Mouse (Mus musculus): ENCODE data around the gene Itgb4. TPM values are rescaled to one million over a fixed set of nuclear protein-coding genes. Genes with fewer than 3 reads are reported as not detected.
"Not testable (repeated sequence)": the region's sequence is repeated elsewhere in the genome, so short reads cannot be mapped to it uniquely, and the experiment has no call there.

The Itgb4 gene
- polyA plus RNA-seq, 1 experiment from 2014 or later = not detected

- 96% methylated on average over 11 of the region's 11 CpGs for WGBS (ENCODE audit: missing documents)
- H3K4me3 ChIP-seq (ENCODE audit: inconsistent target) = no peak overlapping the region
- no peaks in the 10 kb centered on the region for H3K79me2 ChIP-seq (ENCODE audit: inconsistent target)
- H3K27ac ChIP-seq = no peak overlapping the region
- H3K36me3 ChIP-seq (ENCODE audit: inconsistent target) = no peaks in the 10 kb centered on the region; the same call in 1 of the 2 replicates
Observed at GRCm38 (mm10) chr11:116009661-116010060, 35.2 kb downstream of the Itgb4 start.

- 89% methylated on average over 7 of the region's 8 CpGs for WGBS (ENCODE audit: missing documents)
- no peaks in the 10 kb centered on the region; the same call in 1 of the 2 replicates for H3K36me3 ChIP-seq (ENCODE audit: inconsistent target)
- H3K4me3 ChIP-seq (ENCODE audit: inconsistent target) = no peak overlapping the region
Observed at GRCm38 (mm10) chr11:116010146-116010545, 35.6 kb downstream of the Itgb4 start.

GRCm38 (mm10) chr11:116010948-116011347 is 36.4 kb downstream of the Itgb4 start:
- 96% methylated on average over 4 of the region's 5 CpGs for WGBS (ENCODE audit: missing documents)
- H3K27ac ChIP-seq = no peak overlapping the region
- H3K36me3 ChIP-seq (ENCODE audit: inconsistent target) = no peaks in the 10 kb centered on the region; the same call in 1 of the 2 replicates
- no peaks in the 10 kb centered on the region for H3K79me2 ChIP-seq (ENCODE audit: inconsistent target)
- H3K4me3 ChIP-seq (ENCODE audit: inconsistent target) = no peak overlapping the region

More at GRCm38 (mm10) chr11:116010146-116010545, 35.6 kb downstream of the Itgb4 start:
- no peak overlapping the region for H3K27ac ChIP-seq
- H3K79me2 ChIP-seq (ENCODE audit: inconsistent target) = no peaks in the 10 kb centered on the region

- Histone ChIP-seq H3K4me3 (ENCODE audit: inconsistent target) (peak overlapping the region; percentile 46), H3K36me3 (ENCODE audit: inconsistent target) (no peaks in the 10 kb centered on the region; the same call in 1 of the 2 replicates), H3K27ac (no peak overlapping the region; the same call in 1 of the 2 replicates), H3K79me2 (ENCODE audit: inconsistent target) (no peaks in the 10 kb centered on the region)
- WGBS (ENCODE audit: missing documents) = 51% methylated on average over 12 of the region's 14 CpGs
Observed at GRCm38 (mm10) chr11:116011529-116012261, 37.2 kb downstream of the Itgb4 start.

DNA sequence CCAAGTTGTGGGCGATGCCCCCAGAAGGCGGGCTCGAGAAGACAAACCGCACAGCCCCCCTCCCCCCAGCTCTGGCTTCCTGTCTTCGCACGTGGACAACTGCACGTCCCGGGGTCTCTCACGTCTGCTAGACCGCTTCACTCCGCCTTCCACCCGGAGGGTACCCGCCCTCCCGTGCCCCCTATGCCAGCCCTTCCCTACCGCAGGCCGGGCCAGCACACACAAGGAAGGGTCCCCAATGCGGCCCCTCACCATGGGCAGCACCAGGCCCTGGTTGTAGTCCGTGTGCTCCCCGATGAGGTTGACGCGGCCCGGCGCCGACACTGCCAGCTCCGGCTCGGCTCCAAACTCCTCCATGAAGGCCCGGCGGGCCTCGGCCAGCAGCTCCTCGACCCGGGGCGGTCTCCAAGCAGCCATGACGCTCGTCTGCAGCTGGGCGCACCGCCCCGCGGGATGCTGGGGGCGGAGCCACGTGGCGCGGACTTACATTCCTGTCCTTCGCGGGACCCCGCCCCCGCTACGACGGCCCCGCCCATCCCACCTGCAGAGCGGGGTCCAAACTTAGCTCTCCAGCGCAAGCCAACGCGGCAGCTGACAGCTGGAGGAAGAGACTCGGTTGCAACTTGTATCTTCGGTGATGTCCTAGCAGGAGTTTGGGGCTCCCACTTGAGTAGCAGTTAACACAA is 37.9 kb downstream of the Itgb4 start, which contains the start of gene Galk1:
Gene Galk1, minus strand, starts transcription at position 458 of the 686 bp plus-strand sequence.
- Histone ChIP-seq H3K4me3 (ENCODE audit: inconsistent target) (peak within 1 kb of the TSS; percentile 46), H3K27ac (no peak within 1 kb of the TSS; the same call in 1 of the 2 replicates), H3K36me3 (ENCODE audit: inconsistent target) (no peaks in the 10 kb centered on the region; the same call in 1 of the 2 replicates), H3K79me2 (ENCODE audit: inconsistent target) (no peaks in the 10 kb centered on the region)
- WGBS (ENCODE audit: missing documents) = 2% methylated on average over 32 of the region's 55 CpGs

DNA sequence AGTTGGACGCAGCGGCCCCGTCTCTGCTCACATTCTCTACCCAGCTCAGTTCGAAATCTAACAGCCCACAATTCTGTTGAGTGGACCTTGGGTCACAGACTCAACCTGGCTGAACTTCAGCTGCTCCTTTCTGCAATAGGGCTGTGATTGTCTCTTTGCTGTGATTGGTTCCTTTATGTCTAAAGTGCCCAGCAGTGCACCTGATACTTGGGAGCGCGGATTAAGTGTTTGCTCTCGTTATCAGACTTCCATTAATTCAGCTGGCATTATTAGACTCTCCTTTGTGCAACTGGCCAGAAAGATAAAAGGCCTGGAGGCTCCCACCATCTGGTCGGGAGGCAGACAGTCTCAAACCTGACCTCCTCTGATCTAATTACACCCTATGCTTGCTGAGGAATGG is 40.3 kb downstream of the Itgb4 start:
- Histone ChIP-seq H3K4me3 (ENCODE audit: inconsistent target) (no peak overlapping the region), H3K36me3 (ENCODE audit: inconsistent target) (no peaks in the 10 kb centered on the region), H3K27ac (no peak overlapping the region), H3K79me2 (ENCODE audit: inconsistent target) (no peaks in the 10 kb centered on the region)
- WGBS (ENCODE audit: missing documents) = 93% methylated on average over 8 of the region's 8 CpGs

DNA sequence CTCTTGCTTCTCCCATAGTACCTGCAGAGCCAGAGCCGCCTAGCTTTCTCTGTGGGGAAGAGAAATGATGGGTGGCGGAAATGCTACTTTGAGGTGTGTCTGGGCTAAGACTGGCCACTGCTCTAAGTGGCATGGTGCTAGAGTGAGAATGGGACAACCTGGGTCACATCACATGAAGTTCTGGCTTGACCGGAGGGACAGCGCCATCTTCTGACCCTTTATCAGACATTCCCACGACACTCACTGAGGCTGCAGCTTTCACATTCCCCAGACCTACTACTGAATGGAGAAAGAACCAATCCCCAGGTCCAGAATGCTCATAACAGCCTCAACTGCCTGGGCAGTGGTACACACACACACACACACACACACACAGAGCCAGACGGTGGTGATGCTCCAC is 43.6 kb downstream of the Itgb4 start:
- no peaks in the 10 kb centered on the region for H3K36me3 ChIP-seq (ENCODE audit: inconsistent target)
- H3K4me3 ChIP-seq (ENCODE audit: inconsistent target) = no peak overlapping the region
- peaks cover 10% of the 10 kb centered on the region for H3K79me2 ChIP-seq (ENCODE audit: inconsistent target)
- H3K27ac ChIP-seq = no peak overlapping the region
- WGBS (ENCODE audit: missing documents) = 47% methylated on average over 5 of the region's 6 CpGs

GRCm38 (mm10) chr11:116018867-116019266 is 44.4 kb downstream of the Itgb4 start:
- H3K27ac ChIP-seq; H3K36me3 ChIP-seq (ENCODE audit: inconsistent target); H3K4me3 ChIP-seq (ENCODE audit: inconsistent target): not testable (repeated sequence)
- peaks cover 18% of the 10 kb centered on the region for H3K79me2 ChIP-seq (ENCODE audit: inconsistent target)
- WGBS (ENCODE audit: missing documents) = 98% methylated on average over 4 of the region's 4 CpGs

DNA sequence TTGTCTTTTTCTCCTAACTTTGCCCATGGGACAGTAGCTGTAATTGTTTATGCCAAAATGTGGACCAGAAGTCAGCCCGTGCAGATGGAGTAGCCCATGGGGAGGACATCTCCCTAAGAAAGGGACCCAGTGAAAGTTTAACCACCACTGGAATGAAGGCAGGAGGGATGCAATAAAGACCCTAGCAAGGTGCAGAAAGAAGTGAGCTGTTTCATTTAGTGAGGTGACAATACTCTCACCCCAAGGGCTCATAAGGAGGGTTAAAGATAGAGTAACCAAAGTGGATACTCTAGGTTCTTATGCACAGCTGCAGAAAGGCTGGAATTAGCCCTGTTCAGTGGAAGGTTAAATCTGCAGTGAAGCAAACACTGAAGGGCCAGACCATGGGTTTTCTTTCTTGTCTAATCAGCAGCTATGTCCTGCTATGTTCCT is 44.9 kb downstream of the Itgb4 start:
- H3K79me2 ChIP-seq (ENCODE audit: inconsistent target) = peaks cover 18% of the 10 kb centered on the region
- H3K4me3 ChIP-seq (ENCODE audit: inconsistent target) = no peak overlapping the region
- 92% methylated on average over 1 of the region's 1 CpGs for WGBS (ENCODE audit: missing documents)
- no peaks in the 10 kb centered on the region for H3K36me3 ChIP-seq (ENCODE audit: inconsistent target)
- H3K27ac ChIP-seq = no peak overlapping the region

DNA sequence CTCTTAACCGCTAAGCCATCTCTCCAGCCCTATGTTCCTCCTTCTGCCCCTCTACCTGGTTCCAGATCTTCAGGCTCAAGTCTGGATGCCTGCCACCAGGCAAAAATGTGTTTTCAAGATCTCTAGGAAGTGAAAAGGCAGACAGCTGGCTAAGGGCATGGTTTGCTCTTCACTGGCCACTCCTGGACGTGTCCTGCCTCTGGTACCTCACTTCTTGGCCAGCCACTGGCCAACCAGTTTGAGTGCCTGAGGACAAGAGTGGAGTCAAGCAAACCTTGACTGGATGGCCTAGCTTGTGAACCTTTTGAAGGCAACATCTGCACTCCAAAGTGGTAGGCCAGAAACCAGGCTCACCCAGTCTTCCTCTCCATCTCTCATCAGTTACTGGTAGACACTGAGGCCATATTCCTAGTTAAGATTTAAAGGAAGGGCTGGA is 45.5 kb downstream of the Itgb4 start:
- no peak overlapping the region for H3K27ac ChIP-seq

DNA sequence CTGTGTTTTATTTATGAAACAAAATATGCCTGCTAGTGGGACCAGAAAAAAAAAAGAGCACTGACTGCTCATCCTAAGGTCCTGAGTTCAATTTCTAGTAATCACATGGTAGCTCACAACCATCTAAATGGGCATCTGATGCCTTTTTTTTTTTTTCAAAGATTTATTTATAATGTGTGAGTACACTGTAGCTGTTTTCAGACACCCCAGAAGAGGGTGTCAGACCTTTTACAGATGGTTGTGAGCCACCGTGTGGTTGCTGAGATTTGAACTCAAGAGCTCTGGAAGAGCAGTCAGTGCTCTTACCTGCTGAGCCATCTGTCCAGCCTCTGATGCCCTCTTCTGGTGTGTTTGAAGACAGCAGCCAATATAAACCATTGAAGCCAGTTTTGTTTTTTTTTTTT is 46.0 kb downstream of the Itgb4 start:
- H3K4me3 ChIP-seq (ENCODE audit: inconsistent target) = no peak overlapping the region
- H3K79me2 ChIP-seq (ENCODE audit: inconsistent target) = peaks cover 27% of the 10 kb centered on the region
- H3K36me3 ChIP-seq (ENCODE audit: inconsistent target) = no peaks in the 10 kb centered on the region
- H3K27ac ChIP-seq = no peak overlapping the region
- 50% methylated on average over 1 of the region's 1 CpGs for WGBS (ENCODE audit: missing documents)

More for the DNA sequence above, 45.5 kb downstream of the Itgb4 start:
- 95% methylated on average over 2 of the region's 2 CpGs for WGBS (ENCODE audit: missing documents)
- peaks cover 22% of the 10 kb centered on the region for H3K79me2 ChIP-seq (ENCODE audit: inconsistent target)
- no peak overlapping the region for H3K4me3 ChIP-seq (ENCODE audit: inconsistent target)
- no peaks in the 10 kb centered on the region for H3K36me3 ChIP-seq (ENCODE audit: inconsistent target)

DNA sequence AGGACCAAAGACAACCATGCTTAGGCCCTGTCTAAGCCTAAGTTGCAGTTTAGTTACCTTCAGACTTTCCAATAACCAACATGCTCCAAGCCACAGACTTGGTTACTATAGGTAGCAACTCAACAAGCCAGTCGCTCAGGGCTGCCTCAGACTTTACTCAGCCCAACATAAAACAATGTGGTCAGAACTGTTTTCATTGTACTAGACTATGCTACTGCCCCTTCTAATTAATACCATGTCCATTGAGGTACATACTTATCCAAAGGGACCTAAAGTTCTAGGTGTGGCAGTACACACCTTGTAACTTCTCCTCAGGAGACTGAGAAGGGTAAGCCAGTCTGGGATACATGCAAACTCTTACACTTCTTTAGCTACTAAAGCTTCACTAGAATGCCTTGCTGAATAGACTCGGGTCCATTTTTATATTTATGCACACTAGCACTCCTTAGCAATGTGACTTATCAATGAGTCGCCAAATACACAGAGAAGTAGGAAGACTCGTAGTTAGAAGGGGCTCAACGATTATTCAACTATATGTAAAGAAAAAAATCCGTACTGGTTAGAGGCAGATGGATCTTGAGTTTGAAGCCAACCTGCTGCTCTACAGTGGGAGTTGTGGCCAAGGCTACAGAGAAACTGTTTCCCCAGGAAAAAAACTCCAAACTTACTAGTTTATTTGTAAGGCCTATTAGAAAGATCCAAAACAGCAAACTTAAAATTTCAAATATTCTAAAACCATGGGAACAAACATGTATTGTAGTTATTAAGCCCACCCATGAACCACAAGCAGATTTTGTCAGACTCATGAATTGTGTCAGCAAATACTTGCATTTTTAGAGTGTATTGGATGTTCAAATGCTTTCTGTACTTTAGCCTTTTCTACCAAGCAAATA is 47.1 kb downstream of the Itgb4 start:
- Histone ChIP-seq H3K4me3 (ENCODE audit: inconsistent target) (peak overlapping the region; percentile 72), H3K27ac (no peak overlapping the region), H3K36me3 (ENCODE audit: inconsistent target) (no peaks in the 10 kb centered on the region), H3K79me2 (ENCODE audit: inconsistent target) (peaks cover 38% of the 10 kb centered on the region)
- WGBS (ENCODE audit: missing documents) = 79% methylated on average over 5 of the region's 6 CpGs

- 35% methylated on average over 4 of the region's 4 CpGs for WGBS (ENCODE audit: missing documents)
- no peak overlapping the region for H3K27ac ChIP-seq
- H3K4me3 ChIP-seq (ENCODE audit: inconsistent target) = peak overlapping the region; percentile 72
Observed at GRCm38 (mm10) chr11:116022256-116022780, 47.8 kb downstream of the Itgb4 start.

More at GRCm38 (mm10) chr11:116022256-116022780, 47.8 kb downstream of the Itgb4 start:
- H3K36me3 ChIP-seq (ENCODE audit: inconsistent target) = no peaks in the 10 kb centered on the region
- peaks cover 45% of the 10 kb centered on the region for H3K79me2 ChIP-seq (ENCODE audit: inconsistent target)
